Mouse (Mus musculus) retina, embryonic 14.5 days (tissue): ENCODE data around the gene Timm17a.

Source experiments
- DNase-seq: peaks from one replicate; pipeline ENCODE4 v3.0.0-alpha.2; 2015; ENCODE audit warnings: low spot score

The Timm17a gene

DNA sequence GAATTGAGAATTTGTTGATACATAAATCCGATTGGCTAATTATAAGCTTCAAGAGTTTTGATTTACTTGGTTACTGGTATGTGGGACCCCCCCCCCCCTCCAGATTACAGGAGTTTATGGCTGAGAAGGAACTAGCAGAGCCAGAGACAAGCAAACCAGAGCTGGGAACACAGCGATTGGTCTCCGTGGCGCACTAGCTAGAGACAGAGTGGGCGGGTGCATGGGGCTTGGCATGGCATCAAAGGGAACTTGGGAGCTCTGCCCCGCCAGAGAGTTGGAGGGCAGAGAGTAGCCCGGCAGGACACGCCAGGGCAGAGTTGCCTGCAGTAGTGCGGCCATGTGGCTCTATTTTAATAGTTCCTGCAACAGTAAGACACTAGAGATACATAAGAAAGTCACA is 32.9 kb downstream of the Timm17a start:
- no peak for DNase-seq

DNA sequence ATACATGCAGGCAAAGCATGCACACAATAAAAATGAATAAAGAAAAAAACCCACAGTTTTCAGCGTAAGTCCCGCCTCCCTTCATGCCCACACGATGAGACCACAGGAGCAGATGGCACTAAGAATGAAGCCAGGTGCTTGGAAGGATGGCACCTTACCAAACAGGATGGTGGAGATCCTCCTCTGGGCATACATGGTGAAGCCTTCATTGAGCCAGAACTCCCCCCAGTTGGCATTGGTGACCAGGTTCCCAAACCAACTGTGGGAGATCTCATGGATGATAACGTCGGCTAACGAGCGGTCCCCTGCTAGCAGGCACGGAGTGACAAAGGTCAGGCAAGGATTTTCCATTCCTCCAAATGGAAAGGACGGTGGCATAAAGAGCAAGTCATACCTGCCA is 42.2 kb downstream of the Timm17a start:
- DNase-seq, result no peak

DNA sequence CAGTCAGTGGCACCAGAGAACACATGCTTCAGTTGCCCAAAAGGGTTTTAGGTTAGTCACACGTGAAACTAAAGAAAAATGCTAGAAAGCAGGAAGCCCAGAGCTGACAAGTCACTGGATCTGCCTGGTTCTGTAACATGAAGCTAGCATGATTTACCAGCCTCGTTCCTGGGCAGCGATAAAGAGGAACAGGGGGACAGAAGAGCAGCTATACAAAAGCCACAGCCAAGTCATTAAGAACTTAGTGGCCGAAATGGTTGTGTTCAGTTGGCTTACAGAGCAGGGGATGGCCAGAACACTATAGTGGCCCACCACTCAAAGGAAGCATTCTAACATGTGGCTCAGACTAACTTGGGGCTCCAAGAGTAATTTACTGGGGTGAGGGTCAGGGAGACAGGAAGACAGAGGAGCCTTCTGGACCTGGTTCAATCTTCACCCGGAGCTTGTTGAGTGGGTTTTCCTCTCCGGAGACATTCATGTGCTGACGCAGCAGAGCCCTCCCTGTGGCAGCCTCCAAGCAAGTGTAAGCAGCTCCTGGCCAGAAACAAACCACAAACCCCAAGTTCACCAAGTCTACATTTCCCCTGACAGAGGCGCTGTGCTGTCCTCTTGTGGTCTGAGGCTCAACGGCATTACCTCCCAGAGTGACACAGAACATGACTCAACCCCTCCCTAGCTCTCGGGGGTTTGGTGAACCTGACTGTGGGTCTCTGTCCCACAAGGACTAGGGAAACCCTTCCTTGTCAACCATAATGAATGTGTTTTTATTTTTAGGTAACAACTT is 45.7 kb downstream of the Timm17a start:
- DNase-seq, result no peak

DNA sequence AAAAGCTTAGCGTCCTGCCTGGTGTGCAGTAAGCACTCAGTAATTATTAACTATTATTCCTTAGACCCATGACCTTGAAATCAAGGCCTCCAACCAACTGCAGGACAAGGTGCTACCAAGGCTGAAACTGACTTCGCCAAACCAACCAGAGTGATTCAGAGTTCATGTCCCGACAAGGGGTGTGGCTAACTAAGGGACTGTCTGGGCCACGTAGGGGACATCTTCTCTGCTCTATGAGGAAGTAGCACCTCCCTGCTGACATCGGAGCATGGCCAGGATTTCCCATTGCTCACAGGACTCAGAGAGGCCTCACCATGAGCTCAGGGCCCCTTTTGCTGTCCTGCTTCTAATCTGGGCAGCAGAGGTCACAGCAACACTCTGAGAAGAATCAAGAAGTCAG is 47.7 kb downstream of the Timm17a start:
- DNase-seq, result no peak

DNA sequence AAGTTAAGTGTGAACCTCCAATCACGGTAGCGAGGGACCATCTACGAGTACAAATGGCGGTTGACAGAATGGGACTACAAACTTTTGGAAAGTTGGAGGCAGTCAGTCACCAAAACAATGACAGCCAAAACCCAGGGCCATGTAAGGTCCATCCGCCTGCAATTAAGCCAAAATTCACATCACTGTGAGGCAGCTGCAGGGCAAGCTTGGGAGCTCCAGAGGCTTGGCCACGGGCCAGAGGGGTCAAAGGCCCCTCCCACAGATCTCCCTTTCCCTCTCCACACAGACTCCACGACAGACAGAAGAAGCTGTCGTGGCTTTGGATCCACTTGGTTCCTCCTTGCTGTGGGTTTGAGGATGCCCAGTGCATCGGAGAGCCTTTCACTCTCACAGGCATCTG is 50.3 kb downstream of the Timm17a start:
- DNase-seq, result no peak

DNA sequence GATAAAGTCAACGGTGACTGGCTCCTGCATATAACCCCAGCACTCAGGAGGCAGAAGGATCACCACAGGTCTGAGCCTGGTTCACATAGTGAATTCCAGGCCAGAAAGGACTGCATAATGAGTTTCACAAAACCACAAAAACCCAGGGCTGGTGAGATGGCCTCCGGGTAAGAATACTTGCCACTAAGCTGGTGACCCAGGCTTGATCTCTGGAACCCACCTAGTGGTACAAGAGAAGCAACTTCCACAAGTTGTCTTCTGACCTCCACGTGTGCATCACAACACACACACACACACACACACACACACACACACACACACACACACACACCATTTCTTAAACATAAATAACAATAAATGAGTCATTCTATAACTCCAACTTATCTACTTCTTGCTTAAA is 51.2 kb downstream of the Timm17a start:
- no peak for DNase-seq

DNA sequence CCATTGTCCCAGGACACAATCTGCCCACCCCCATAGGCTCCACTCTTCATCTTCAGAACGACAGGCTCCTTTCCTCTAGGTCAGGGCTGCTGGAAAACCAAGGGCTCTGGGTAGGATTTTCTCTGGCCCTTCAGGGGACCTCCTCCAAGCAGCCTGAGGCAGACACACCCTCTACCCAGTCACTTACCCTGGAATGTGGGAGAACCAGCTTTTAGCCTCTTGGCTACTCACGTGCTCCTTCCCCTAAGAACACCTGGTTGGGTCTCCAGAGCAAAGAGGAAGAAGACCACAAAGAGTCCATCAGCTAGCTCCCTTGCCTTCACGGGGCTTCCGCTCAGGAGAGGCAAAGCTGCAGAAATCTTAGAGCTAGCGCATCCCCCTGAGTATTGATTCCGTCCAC is 52.6 kb downstream of the Timm17a start:
- no peak for DNase-seq

DNA sequence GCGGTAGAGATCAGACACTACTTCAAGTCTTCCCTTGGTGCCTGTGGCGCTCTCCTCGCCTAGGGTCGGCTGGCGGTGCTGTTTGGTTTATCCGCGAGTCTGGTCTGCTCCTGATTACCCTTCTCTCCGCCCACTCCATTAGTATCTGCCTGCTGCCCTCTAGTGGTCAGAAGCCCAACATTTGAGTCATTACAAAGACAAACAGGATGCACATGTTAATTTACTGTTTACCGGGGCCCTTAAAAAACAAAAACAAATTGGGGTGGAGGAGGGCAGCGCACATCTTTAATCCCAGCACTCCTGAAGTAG is 54.5 kb downstream of the Timm17a start:
- peak; percentile 92 for DNase-seq

DNA sequence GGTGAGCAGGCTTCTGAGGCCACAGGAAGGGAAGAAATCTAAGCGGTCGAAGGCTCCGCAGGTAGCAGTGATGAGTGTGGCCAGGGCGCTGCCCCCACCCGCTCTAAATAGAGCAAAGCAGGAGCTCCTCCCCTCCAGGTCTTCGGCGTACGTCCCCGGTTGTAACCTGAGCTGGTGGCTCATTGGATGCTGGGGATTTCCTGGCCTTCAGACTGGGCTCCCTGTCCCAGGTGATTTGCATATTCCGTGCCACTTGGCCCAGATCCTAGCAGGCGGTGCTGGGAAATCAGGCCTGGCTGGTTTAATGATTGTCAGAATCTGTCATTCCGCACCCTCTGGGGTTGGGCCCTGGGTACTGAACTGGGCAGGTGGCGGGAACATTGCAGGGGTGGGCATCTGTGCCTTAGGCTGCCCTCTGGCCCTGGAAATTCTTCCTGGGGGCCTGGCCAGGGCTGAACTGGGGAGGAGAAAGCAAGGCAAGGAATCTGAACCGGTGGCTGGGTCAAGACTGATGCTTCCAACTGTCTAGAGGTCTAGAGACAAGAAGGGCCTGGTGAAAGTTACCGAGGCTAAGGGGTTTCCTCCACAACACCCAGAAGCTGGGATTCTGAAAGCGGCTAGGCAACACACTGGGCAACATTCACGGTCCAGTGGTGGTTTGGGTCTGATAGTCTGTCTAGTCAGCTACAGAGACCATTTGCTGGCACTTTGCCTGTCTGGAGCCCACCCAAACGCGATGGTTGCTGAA is 55.0 kb downstream of the Timm17a start, which contains the start of gene Elf3:
Gene Elf3, minus strand, starts transcription at position 189 of the 748 bp plus-strand sequence.
- peak; percentile 69 for DNase-seq

DNA sequence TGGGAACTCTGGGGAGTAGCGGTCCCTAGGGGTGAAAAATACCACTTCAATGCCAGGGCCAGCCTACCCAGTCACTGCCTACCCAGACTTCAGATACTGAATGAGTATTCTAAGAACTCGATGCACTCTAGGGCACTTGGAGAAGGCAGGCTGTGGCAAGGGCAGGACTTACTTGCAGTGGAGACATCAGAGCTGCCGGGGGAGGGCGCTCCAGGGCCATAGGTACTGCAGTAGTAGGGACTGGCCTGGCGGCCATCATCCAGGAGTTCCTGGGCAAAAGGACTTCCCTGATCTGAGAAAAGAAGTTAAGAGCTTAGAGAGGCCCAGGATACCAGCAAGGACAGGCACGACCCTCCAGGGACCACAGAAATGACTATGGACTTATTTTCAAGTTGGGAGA is 57.3 kb downstream of the Timm17a start:
- no peak for DNase-seq

DNA sequence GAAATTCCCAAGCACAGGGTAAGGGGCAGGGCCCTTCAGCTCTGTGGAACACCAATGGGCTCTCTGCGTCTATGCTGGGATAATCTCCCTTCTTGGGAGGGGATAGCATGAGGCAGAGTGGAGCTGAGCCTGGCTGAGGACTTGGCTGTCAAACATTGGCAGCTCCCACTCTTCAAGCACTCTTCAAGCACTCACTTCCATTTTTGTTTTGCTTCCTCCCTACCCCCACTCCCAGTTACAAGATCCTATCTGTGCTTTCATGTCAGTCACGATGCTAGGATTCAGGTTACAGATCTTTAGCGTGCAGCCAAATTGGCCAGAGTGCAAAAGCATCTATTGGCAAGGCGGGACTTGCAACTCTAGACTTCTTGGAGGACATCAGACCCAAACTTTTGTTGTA is 60.7 kb downstream of the Timm17a start:
- no peak for DNase-seq

DNA sequence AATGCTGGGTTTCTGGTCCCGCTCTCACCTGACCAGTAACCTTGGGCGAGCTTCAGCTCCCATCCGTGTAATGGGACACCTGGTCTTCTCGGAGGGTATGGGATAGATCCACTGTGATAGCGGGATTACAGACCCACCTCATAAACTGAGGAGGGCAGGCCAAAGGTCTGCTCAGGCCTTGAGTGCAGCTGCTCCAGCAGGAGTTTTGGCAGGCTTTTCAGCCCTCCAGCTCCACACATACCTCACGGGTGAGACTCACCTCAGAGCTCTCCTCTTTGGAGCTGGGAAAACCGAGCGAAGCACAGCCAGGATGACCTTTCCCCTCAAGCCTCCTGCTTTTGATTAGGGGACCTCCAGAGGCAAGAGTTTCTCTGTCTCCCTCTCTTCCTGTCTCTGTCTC is 62.2 kb downstream of the Timm17a start:
- DNase-seq, result no peak

DNA sequence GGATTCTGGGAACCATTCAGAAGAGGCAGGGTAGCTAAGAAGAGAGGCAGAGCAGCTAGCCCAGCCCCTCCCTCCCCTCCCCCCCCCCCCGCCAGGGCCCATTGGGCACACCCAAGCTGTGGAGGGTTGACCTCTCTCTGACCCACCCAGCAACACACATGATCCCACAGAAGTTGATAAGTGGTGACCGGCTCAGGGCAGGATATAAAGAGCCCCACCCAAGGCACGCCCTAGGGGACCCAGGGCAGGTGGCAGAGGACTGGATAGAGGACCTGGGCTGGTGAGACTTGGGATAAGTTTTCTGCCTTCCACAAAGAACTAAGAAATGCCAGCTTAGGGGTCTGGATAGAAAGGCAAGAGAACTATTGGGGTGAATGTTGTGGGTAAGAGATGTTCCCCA is 62.9 kb downstream of the Timm17a start:
- DNase-seq, result no peak

DNA sequence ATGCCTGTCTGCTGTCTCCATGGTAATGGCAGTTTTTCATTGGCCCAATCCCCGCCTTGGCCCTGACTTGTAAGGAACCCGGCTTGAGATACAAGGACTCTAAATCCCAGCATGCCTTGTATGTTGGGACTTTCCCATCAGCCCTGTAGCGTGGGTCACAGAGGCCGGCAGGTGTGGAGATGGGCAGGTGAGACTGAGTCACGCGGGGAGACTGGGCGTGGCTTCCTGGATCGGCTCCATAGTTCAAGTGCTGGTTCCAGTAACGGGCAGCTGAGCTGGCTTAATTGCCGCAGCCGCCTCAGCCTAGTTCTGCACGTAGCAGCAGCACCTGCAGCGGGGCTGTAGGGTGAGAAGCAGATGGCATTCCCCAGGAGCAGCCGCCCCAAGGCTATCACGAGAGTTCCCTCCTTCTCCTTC is 65.1 kb downstream of the Timm17a start:
- peak; percentile 7 for DNase-seq
